Mouse (Mus musculus): ENCODE results near the gene Hist1h3b. TPM values are rescaled to one million over a fixed set of nuclear protein-coding genes. Genes with fewer than 3 reads are reported as not detected.
A peak's percentile ranks its signal among the peaks of the same experiment; 100 is the strongest.
"Not testable (repeated sequence)": the region's sequence is repeated elsewhere in the genome, so short reads cannot be mapped to it uniquely, and the experiment has no call there.

Gene Hist1h3b
- total RNA-seq, 4 experiments from 2014 or later: 5.3 to 12.2 (median 8.1) TPM

- no peak for DNase-seq (ENCODE audit: low spot score in 2 of 2)
Measured at GRCm38 (mm10) chr13:23753314-23754078, 1.4 kb downstream of the Hist1h3b start.

GRCm38 (mm10) chr13:23755000-23755399, 2.9 kb downstream of the Hist1h3b start:
- DNase-seq (ENCODE audit: low spot score in 2 of 2): no peak

GRCm38 (mm10) chr13:23756790-23757189, 4.7 kb downstream of the Hist1h3b start, which contains the start of gene Hist1h4b:
Gene Hist1h4b (plus strand): TSS chr13:23757013.
- DNase-seq (ENCODE audit: low spot score in 2 of 2): peak; percentile 68 to 91

GRCm38 (mm10) chr13:23757211-23757773, 5.2 kb downstream of the Hist1h3b start:
- DNase-seq (ENCODE audit: low spot score in 2 of 2): no peak

GRCm38 (mm10) chr13:23757921-23758320, 5.9 kb downstream of the Hist1h3b start:
- DNase-seq (ENCODE audit: low spot score in 2 of 2): no peak

GRCm38 (mm10) chr13:23759251-23759771, 7.2 kb downstream of the Hist1h3b start:
- no peak for DNase-seq (ENCODE audit: low spot score in 2 of 2)

GRCm38 (mm10) chr13:23759916-23760239, 7.8 kb downstream of the Hist1h3b start:
- DNase-seq (ENCODE audit: low spot score in 2 of 2): no peak

GRCm38 (mm10) chr13:23760240-23760971, 8.3 kb downstream of the Hist1h3b start:
- DNase-seq (ENCODE audit: low spot score in 2 of 2): peak in 1 of 2 experiments; percentile 50

- DNase-seq (ENCODE audit: low spot score in 2 of 2): peak; percentile 96 to 98
Measured at GRCm38 (mm10) chr13:23760972-23761864, 9.2 kb downstream of the Hist1h3b start, which contains the start of gene Hist1h4a. Gene Hist1h4a (minus strand): TSS chr13:23761230.

GRCm38 (mm10) chr13:23761871-23762821, 10.1 kb downstream of the Hist1h3b start, which contains the start of gene Hist1h3a:
Gene Hist1h3a (minus strand): TSS chr13:23762386.
- DNase-seq (ENCODE audit: low spot score in 2 of 2): peak; percentile 45 to 53

GRCm38 (mm10) chr13:23763242-23763585, 11.1 kb downstream of the Hist1h3b start:
- no peak for DNase-seq (ENCODE audit: low spot score in 2 of 2)

GRCm38 (mm10) chr13:23763586-23764323, 11.7 kb downstream of the Hist1h3b start, which contains the start of gene Hist1h1a:
Gene Hist1h1a (plus strand): TSS chr13:23763666.
- DNase-seq (ENCODE audit: low spot score in 2 of 2): peak; percentile 67 to 79

GRCm38 (mm10) chr13:23764324-23765171, 12.5 kb downstream of the Hist1h3b start:
- no peak for DNase-seq (ENCODE audit: low spot score in 2 of 2)

- no peak for DNase-seq (ENCODE audit: low spot score in 2 of 2)
Measured at GRCm38 (mm10) chr13:23765172-23765513, 13.1 kb downstream of the Hist1h3b start.

- DNase-seq (ENCODE audit: low spot score in 2 of 2): no peak
Measured at GRCm38 (mm10) chr13:23766772-23767171, 14.7 kb downstream of the Hist1h3b start.

- no peak for DNase-seq (ENCODE audit: low spot score in 2 of 2)
Measured at GRCm38 (mm10) chr13:23768834-23769397, 16.8 kb downstream of the Hist1h3b start.

GRCm38 (mm10) chr13:23769613-23770012, 17.5 kb downstream of the Hist1h3b start, which contains the start of gene Trim38:
Gene Trim38 (plus strand): TSS chr13:23769913.
- not testable (repeated sequence) for DNase-seq (ENCODE audit: low spot score in 2 of 2)
